Mouse (Mus musculus) intestine, postnatal 0 days (tissue): ENCODE data around the gene Ablim1. TPM values are rescaled to one million over a fixed set of nuclear protein-coding genes. Genes with fewer than 3 reads are reported as not detected.

Source experiments
- ATAC-seq: fragments of 200-750 bp; cut with Nextera tagmentation; 2 replicates; pipeline ENCODE4 v1.8.0; 2017; ENCODE audit warnings: mild to moderate bottlenecking, moderate TSS enrichment, moderate library complexity
- H3K27ac ChIP-seq: fragments of 300-500 bp; sonication (generic); 2 replicates; pipeline ENCODE4 v1.5.1; 2014; ENCODE audit warnings: mild to moderate bottlenecking, low read depth, low read length, moderate library complexity
- H3K27me3 ChIP-seq: fragments of 300-500 bp; sonication (generic); replicated peaks from 2 replicates; pipeline ENCODE4 v1.6.1; 2014; ENCODE audit warnings: low read length, mixed read lengths; ENCODE audit not compliant: control insufficient read depth, insufficient read depth
- H3K36me3 ChIP-seq: fragments of 300-500 bp; sonication (generic); 2 replicates; pipeline ENCODE4 v1.6.1; 2014; ENCODE audit warnings: mild to moderate bottlenecking, moderate library complexity; ENCODE audit not compliant: control insufficient read depth, insufficient read depth
- H3K4me1 ChIP-seq: fragments of 300-500 bp; sonication (generic); replicated peaks from 2 replicates; pipeline ENCODE4 v1.6.1; 2014; ENCODE audit warnings: antibody characterized with exemption, low read length, mixed read lengths; ENCODE audit not compliant: control insufficient read depth, insufficient read depth
- H3K4me2 ChIP-seq: fragments of 300-500 bp; sonication (generic); replicated peaks from 2 replicates; pipeline ENCODE4 v1.6.1; 2014; ENCODE audit warnings: low read depth, mild to moderate bottlenecking, moderate library complexity
- H3K4me3 ChIP-seq: fragments of 300-500 bp; sonication (generic); 2 replicates; pipeline ENCODE4 v1.5.1; 2014; ENCODE audit warnings: low read depth, low read length
- H3K9ac ChIP-seq: fragments of 300-500 bp; sonication (generic); 2 replicates; pipeline ENCODE4 v1.6.1; 2014; ENCODE audit warnings: mild to moderate bottlenecking, low read depth, low read length
- H3K9me3 ChIP-seq: fragments of 300-500 bp; sonication (generic); 2 replicates; pipeline ENCODE4 v1.6.1; 2016; ENCODE audit warnings: mixed run types; ENCODE audit not compliant: control insufficient read depth
- CTCF ChIP-seq: sonication (generic); IDR thresholded peaks from 2 replicates; pipeline ENCODE4 v1.5.1; 2016; ENCODE audit warnings: low read depth, mild to moderate bottlenecking, control low read depth, antibody characterized with exemption, moderate library complexity
- WGBS: fragments of 180-500 bp; shearing (Covaris S2); extraction: QIAGEN DNeasy Blood & Tissue Kit; methylation state at CpG from one replicate; pipeline ENCODE4 v1.1.7; 2014; 5-methylcytosine and 5-hydroxymethylcytosine counted together
- polyA plus RNA-seq: library from polyadenylated mRNA; unstranded; fragments of >200 nt; fragmentation: Nextera tagmentation; extraction: Ambion mirVana; gene quantifications from 2 replicates; pipeline ENCODE4 v1.2.1, GENCODE M21; 2015

Ablim1 gene
- polyA plus RNA-seq, 1 experiment from 2014 or later: 24.4 TPM

GRCm38 (mm10) chr19:57141756-57142461 is 172.8 kb downstream of the Ablim1 start:
- TF ChIP-seq CTCF: no peak
- no peak overlapping the region for H3K9ac ChIP-seq
- no peaks in the 10 kb centered on the region for H3K4me1 ChIP-seq
- H3K36me3 ChIP-seq: peaks cover 5% of the 10 kb centered on the region; the same call in 1 of the 2 replicates
- H3K4me2 ChIP-seq: no peak overlapping the region
- no peak for ATAC-seq
- H3K27me3 ChIP-seq: no peaks in the 10 kb centered on the region
- H3K27ac ChIP-seq: no peak overlapping the region
- WGBS: 69% methylated on average over 10 of the region's 10 CpGs
- H3K9me3 ChIP-seq: no peaks in the 10 kb centered on the region
- H3K4me3 ChIP-seq: no peak overlapping the region

DNA sequence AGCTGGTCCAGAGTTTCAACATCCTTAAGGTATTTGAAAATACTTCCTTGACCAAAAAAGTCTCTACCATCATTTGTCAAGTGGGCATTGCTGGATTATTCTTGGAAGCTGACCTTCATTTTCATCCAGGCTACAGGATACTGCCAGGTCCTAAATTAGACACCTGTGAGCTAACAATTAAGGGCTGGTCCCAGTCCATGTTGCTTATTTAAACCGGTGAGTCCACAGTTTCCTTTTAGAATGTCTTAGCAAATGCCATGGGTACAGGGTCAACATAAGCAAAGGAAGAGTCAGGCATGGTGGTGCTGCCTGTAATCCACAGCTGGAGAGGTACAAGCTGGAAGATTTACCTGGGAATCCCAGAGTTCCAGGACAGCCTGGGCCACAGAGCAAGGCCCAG is 173.8 kb downstream of the Ablim1 start:
- no peak overlapping the region for H3K9ac ChIP-seq
- no peaks in the 10 kb centered on the region for H3K27me3 ChIP-seq
- ATAC-seq: no peak
- WGBS: 72% methylated on average over 1 of the region's 1 CpGs
- peaks cover 5% of the 10 kb centered on the region; the same call in 1 of the 2 replicates for H3K36me3 ChIP-seq
- no peak for TF ChIP-seq CTCF
- no peak overlapping the region for H3K4me3 ChIP-seq
- no peaks in the 10 kb centered on the region for H3K9me3 ChIP-seq
- no peaks in the 10 kb centered on the region for H3K4me1 ChIP-seq
- no peak overlapping the region for H3K27ac ChIP-seq
- H3K4me2 ChIP-seq: no peak overlapping the region

DNA sequence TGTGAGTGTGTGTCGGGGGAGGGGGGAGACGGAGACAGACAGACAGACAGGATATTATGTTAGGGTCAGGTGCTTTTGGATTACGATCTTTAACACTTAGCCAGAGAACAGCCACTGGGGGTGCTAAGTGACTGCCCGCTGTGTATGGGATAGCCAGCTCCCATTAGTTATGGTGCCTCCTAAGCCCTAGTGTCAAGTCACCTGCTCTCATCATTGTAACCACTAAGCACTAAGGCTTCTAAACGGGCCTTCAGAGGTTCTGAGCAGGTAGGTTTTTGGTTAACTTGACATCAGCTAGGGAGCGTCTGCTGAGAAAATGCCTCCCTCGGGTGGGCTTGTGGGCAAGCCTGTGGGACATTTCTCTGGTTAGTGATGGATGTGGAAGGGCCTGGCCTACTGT is 174.6 kb downstream of the Ablim1 start:
- ATAC-seq: no peak
- no peaks in the 10 kb centered on the region for H3K27me3 ChIP-seq
- H3K36me3 ChIP-seq: no peaks in the 10 kb centered on the region
- H3K27ac ChIP-seq: no peak overlapping the region
- no peak overlapping the region for H3K4me2 ChIP-seq
- no peaks in the 10 kb centered on the region for H3K4me1 ChIP-seq
- H3K9ac ChIP-seq: no peak overlapping the region
- WGBS: 75% methylated on average over 7 of the region's 7 CpGs
- H3K9me3 ChIP-seq: no peaks in the 10 kb centered on the region
- TF ChIP-seq CTCF: 0 out of 2 replicates have a peak, but pooled peaks have one; percentile 8
- H3K4me3 ChIP-seq: no peak overlapping the region

DNA sequence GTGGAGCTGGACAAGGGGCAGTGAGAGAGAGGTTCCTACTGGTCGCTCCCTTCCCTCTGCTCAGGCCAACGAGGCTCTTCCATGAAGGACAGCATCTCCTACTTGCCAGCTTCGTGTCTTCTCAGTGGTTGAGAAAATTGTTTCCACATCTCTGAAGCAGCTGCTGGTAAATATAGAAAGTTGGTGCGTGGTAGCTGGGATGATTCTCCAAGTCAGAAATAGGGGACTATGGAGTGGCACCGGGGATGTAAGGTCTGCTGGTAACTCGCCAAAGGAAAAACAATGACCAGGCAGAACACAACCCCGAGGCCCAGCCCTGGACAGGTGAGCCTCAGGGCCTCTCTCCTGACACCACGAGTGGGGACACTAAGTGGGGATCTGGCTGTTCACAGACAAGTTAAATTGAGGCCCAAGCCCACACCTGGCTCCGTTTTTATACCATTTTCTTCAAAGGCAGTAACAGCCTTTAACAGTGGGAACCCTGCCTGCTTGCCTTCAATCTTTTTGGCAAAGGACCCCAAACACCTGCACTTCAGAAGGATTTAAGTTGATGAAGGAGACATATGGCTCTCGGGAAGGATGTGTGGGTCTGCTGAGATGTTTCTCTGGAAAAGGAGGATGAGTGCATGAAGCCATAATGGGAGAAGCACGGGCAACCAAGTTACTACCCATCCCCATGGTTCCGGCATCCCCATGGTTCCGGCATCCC is 175.7 kb downstream of the Ablim1 start:
- Histone ChIP-seq H3K27ac (no peak overlapping the region), H3K9me3 (no peaks in the 10 kb centered on the region), H3K4me2 (no peak overlapping the region), H3K4me3 (no peak overlapping the region), H3K36me3 (no peaks in the 10 kb centered on the region), H3K27me3 (no peaks in the 10 kb centered on the region), H3K4me1 (no peaks in the 10 kb centered on the region), H3K9ac (no peak overlapping the region)
- no peak for ATAC-seq
- 76% methylated on average over 13 of the region's 13 CpGs for WGBS
- no peak for TF ChIP-seq CTCF

- Histone ChIP-seq H3K4me1 (no peaks in the 10 kb centered on the region), H3K36me3 (no peaks in the 10 kb centered on the region), H3K27me3 (no peaks in the 10 kb centered on the region), H3K4me3 (no peak overlapping the region), H3K9ac (no peak overlapping the region), H3K9me3 (no peaks in the 10 kb centered on the region), H3K4me2 (no peak overlapping the region), H3K27ac (no peak overlapping the region)
- TF ChIP-seq CTCF: no peak
- ATAC-seq: no peak
- WGBS: 68% methylated on average over 6 of the region's 6 CpGs
These were observed 176.2 kb downstream of the Ablim1 start for GRCm38 (mm10) chr19:57138469-57138868.

DNA sequence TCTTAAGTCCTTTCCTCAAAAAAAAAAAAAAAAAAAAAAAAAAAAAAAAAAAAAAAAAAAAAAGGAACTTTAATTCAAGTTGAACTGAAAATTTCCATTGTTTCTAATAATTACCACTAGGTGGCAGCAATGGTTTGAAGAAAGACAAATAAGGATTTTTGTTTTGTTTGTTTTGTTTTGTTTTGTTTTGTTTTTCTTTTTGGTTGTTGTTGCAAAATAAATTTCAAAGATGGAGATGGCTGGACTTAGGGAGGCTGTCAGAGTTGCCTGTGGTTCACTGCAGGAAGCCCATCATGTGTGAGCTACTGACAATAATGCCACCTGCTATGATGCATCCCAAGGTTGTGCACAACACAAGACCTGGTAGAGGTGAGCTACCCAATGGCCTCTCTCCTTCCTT is 176.7 kb downstream of the Ablim1 start:
- H3K27ac ChIP-seq: no peak overlapping the region
- no peak overlapping the region for H3K4me2 ChIP-seq
- ATAC-seq: no peak
- H3K27me3 ChIP-seq: no peaks in the 10 kb centered on the region
- no peaks in the 10 kb centered on the region for H3K4me1 ChIP-seq
- peaks cover 2% of the 10 kb centered on the region; the same call in 1 of the 2 replicates for H3K36me3 ChIP-seq
- no peaks in the 10 kb centered on the region for H3K9me3 ChIP-seq
- peak; percentile 58 for TF ChIP-seq CTCF
- no peak overlapping the region for H3K4me3 ChIP-seq
- H3K9ac ChIP-seq: no peak overlapping the region
